Mouse (Mus musculus) MEL (cell line): ENCODE results near the gene Tifab.
"Not testable (repeated sequence)": the region's sequence is repeated elsewhere in the genome, so short reads cannot be mapped to it uniquely, and the experiment has no call there.

Experiments
- BHLHE40 ChIP-seq: IDR thresholded peaks from 2 replicates; pipeline ENCODE4 v1.6.1; 2012; ENCODE audit warnings: low read depth, mild to moderate bottlenecking, inconsistent platforms, low read length, improper control_type of control experiment, borderline replicate concordance
- CTCF ChIP-seq, 3 experiments: IDR thresholded peaks in 2 of 3; conservative IDR thresholded peaks in 1 of 3; 2 replicates each; pipeline ENCODE4 v1.5.1; 2011 to 2012; ENCODE audit warnings: low read length in 3 of 3, low read depth in 2 of 3, mild to moderate bottlenecking in 2 of 3, improper control_type of control experiment in 1 of 3, inconsistent platforms in 1 of 3, mixed read lengths in 1 of 3, moderate library complexity in 1 of 3; ENCODE audit not compliant: control insufficient read depth in 1 of 3, insufficient read depth in 1 of 3, poor library complexity in 1 of 3, severe bottlenecking in 1 of 3
- ELF1 ChIP-seq: IDR thresholded peaks from 2 replicates; pipeline ENCODE4 v1.6.1; 2014; ENCODE audit warnings: low read depth, mild to moderate bottlenecking, inconsistent platforms, low read length, improper control_type of control experiment, moderate library complexity
- GATA1 ChIP-seq: IDR thresholded peaks from 2 replicates; pipeline ENCODE4 v1.6.1; 2011; ENCODE audit warnings: low read depth, low read length, improper control_type of control experiment
- POLR2A ChIP-seq, 2 experiments: IDR thresholded peaks; 2 replicates each; pipeline ENCODE4 v1.6.1; 2011 to 2012; ENCODE audit warnings: low read length in 2 of 2, mild to moderate bottlenecking in 2 of 2, control low read depth in 1 of 2, improper control_type of control experiment in 1 of 2, low read depth in 1 of 2, moderate library complexity in 1 of 2; ENCODE audit not compliant: control insufficient read depth in 1 of 2, insufficient read depth in 1 of 2, poor library complexity in 1 of 2
- SMC3 ChIP-seq: IDR thresholded peaks from 2 replicates; pipeline ENCODE4 v1.6.1; 2011; ENCODE audit warnings: low read depth, low read length, improper control_type of control experiment
- USF1 ChIP-seq: IDR thresholded peaks from 2 replicates; pipeline ENCODE4 v1.6.1; 2014; ENCODE audit warnings: low read depth, mild to moderate bottlenecking, inconsistent platforms, low read length, improper control_type of control experiment, moderate library complexity
- ZMIZ1 ChIP-seq: IDR thresholded peaks from 2 replicates; pipeline ENCODE4 v1.6.1; 2012; ENCODE audit warnings: low read depth, mild to moderate bottlenecking, inconsistent platforms, low read length, improper control_type of control experiment, moderate library complexity

GRCm38 (mm10) chr13:56194181-56194580 is 15.5 kb upstream of the Tifab start:
- TF ChIP-seq ZMIZ1; BHLHE40; GATA1; USF1; CTCF (IDR thresholded peaks at IDR 0.05 in 2 of 3, conservative IDR thresholded peaks at IDR 0.05 in 1 of 3; ENCODE audit: control insufficient read depth in 1 of 3, insufficient read depth in 1 of 3, low read depth in 2 of 3, low read length in 3 of 3, poor library complexity in 1 of 3, severe bottlenecking in 1 of 3); SMC3; ELF1; POLR2A (IDR thresholded peaks at IDR 0.05; ENCODE audit: control insufficient read depth in 1 of 2, insufficient read depth in 1 of 2, low read depth in 1 of 2, low read length in 2 of 2, poor library complexity in 1 of 2): not testable (repeated sequence)
